Mouse (Mus musculus) embryonic stem cell, embryonic (primary cell): ENCODE results near the gene Cmss1.

Source experiments
- CTCF ChIA-PET, 4 experiments: fragments of 300-600 bp in 2 of 4; fragments of 350-600 bp in 2 of 4; sonication (Branson Sonifier 250); formaldehyde crosslinking; loops; one replicate each; lab custom pipeline; 2022; ENCODE audit warnings: inconsistent platforms in 2 of 4; lab: Charles Lee
- POLR2A ChIA-PET, 4 experiments: fragments of 300-600 bp in 2 of 4; fragments of 350-600 bp in 2 of 4; sonication (Branson Sonifier 250); formaldehyde crosslinking; loops; one replicate each; lab custom pipeline; 2022; ENCODE audit warnings: antibody characterized with exemption in 4 of 4, inconsistent platforms in 1 of 4; lab: Charles Lee

Cmss1 gene

GRCm38 (mm10) chr16:57360785-57361184 is 245.9 kb downstream of the Cmss1 start:
- POLR2A ChIA-PET = no interaction called here
- CTCF ChIA-PET = no interaction called here

- CTCF ChIA-PET = no interaction called here
- POLR2A ChIA-PET = no interaction called here
Observed at GRCm38 (mm10) chr16:57359251-57359650, 247.4 kb downstream of the Cmss1 start.

GRCm38 (mm10) chr16:57357011-57357410 is 249.7 kb downstream of the Cmss1 start:
- ChIA-PET CTCF (no interaction called here), POLR2A (no interaction called here)

GRCm38 (mm10) chr16:57356454-57356853 is 250.2 kb downstream of the Cmss1 start:
- ChIA-PET POLR2A (no interaction called here), CTCF (no interaction called here)

- POLR2A ChIA-PET = interaction anchor here in 2 of 4 experiments (0.5 to 0.6 kb wide), 2 partner anchors 232 to 397 kb away, joined by 3 to 10 read pairs; no protein-coding TSS in a partner anchor
- CTCF ChIA-PET = no interaction called here
Observed at GRCm38 (mm10) chr16:57353932-57354331, 252.7 kb downstream of the Cmss1 start.

GRCm38 (mm10) chr16:57353166-57353721 is 253.4 kb downstream of the Cmss1 start:
- CTCF ChIA-PET = no interaction called here

GRCm38 (mm10) chr16:57352751-57353150 is 253.9 kb downstream of the Cmss1 start, which contains the start of gene Filip1l:
Filip1l (plus strand) TSS chr16:57353093.
- CTCF ChIA-PET = no interaction called here
- POLR2A ChIA-PET = interaction anchor here in 1 of 4 experiments (0.8 kb wide), 1 partner anchor 10 kb away, joined by 4 read pairs; no protein-coding TSS in a partner anchor

More at GRCm38 (mm10) chr16:57353166-57353721, 253.4 kb downstream of the Cmss1 start:
- POLR2A ChIA-PET = interaction anchor here in 3 of 4 experiments (0.5 to 0.8 kb wide), 3 partner anchors 10 to 398 kb away, joined by 3 to 10 read pairs (median 4); no protein-coding TSS in a partner anchor

GRCm38 (mm10) chr16:57349689-57350088 is 257.0 kb downstream of the Cmss1 start:
- ChIA-PET CTCF (no interaction called here), POLR2A (interaction anchor here in 1 of 4 experiments (1.3 kb wide), 1 partner anchor 13 kb away, joined by 3 read pairs; no protein-coding TSS in a partner anchor)

GRCm38 (mm10) chr16:57349039-57349438 is 257.6 kb downstream of the Cmss1 start:
- POLR2A ChIA-PET = interaction anchor here in 1 of 4 experiments (1.3 kb wide), 1 partner anchor 14 kb away, joined by 3 read pairs; no protein-coding TSS in a partner anchor
- CTCF ChIA-PET = no interaction called here

GRCm38 (mm10) chr16:57346258-57346657 is 260.4 kb downstream of the Cmss1 start:
- CTCF ChIA-PET = no interaction called here
- POLR2A ChIA-PET = no interaction called here

GRCm38 (mm10) chr16:57340613-57340898 is 266.1 kb downstream of the Cmss1 start:
- POLR2A ChIA-PET = no interaction called here
- CTCF ChIA-PET = no interaction called here

- ChIA-PET CTCF (no interaction called here), POLR2A (no interaction called here)
Observed at GRCm38 (mm10) chr16:57339765-57340612, 266.7 kb downstream of the Cmss1 start.

GRCm38 (mm10) chr16:57336770-57337423 is 269.8 kb downstream of the Cmss1 start:
- CTCF ChIA-PET = interaction anchor here in 1 of 4 experiments (0.6 kb wide), 2 partner anchors 127 to 210 kb away, joined by 3 to 13 read pairs; no protein-coding TSS in a partner anchor
- POLR2A ChIA-PET = interaction anchor here in 1 of 4 experiments (0.5 kb wide), 1 partner anchor 8 kb away, joined by 3 read pairs; no protein-coding TSS in a partner anchor

GRCm38 (mm10) chr16:57332301-57332700 is 274.4 kb downstream of the Cmss1 start:
- ChIA-PET CTCF (no interaction called here), POLR2A (no interaction called here)

GRCm38 (mm10) chr16:57330111-57330510 is 276.6 kb downstream of the Cmss1 start:
- ChIA-PET CTCF (interaction anchor here in 2 of 4 experiments (0.6 to 0.9 kb wide), 2 partner anchors 33 to 164 kb away, joined by 3 to 8 read pairs; no protein-coding TSS in a partner anchor), POLR2A (interaction anchor here in 1 of 4 experiments (1.6 kb wide), 1 partner anchor 9 kb away, joined by 3 read pairs; no protein-coding TSS in a partner anchor)

- ChIA-PET POLR2A (interaction anchor here in 1 of 4 experiments (0.6 kb wide), 1 partner anchor 8 kb away, joined by 3 read pairs; no protein-coding TSS in a partner anchor), CTCF (no interaction called here)
Observed at GRCm38 (mm10) chr16:57329028-57329427, 277.6 kb downstream of the Cmss1 start.

GRCm38 (mm10) chr16:57326996-57327395 is 279.7 kb downstream of the Cmss1 start:
- POLR2A ChIA-PET = interaction anchor here in 2 of 4 experiments (0.5 to 1.3 kb wide), 3 partner anchors 25 to 87 kb away, joined by 3 to 4 read pairs (median 3); no protein-coding TSS in a partner anchor
- CTCF ChIA-PET = interaction anchor here in 1 of 4 experiments (0.7 kb wide), 1 partner anchor 83 kb away, joined by 3 read pairs; no protein-coding TSS in a partner anchor

GRCm38 (mm10) chr16:57319284-57320124 is 287.2 kb downstream of the Cmss1 start:
- CTCF ChIA-PET = no interaction called here

More at GRCm38 (mm10) chr16:57319284-57320124, 287.2 kb downstream of the Cmss1 start:
- POLR2A ChIA-PET = no interaction called here
